Mouse (Mus musculus) cortical plate, adult 2 months (tissue): ENCODE measurements around the gene Nmnat1. TPM values are rescaled to one million over a fixed set of nuclear protein-coding genes. Genes with fewer than 3 reads are reported as not detected.

Experiments used
- H3K27ac ChIP-seq: fragments of 200-500 bp; 2 replicates; pipeline ENCODE4 v1.5.1; 2012; ENCODE audit warnings: low read length, control low read depth, inconsistent platforms; ENCODE audit not compliant: insufficient read depth
- H3K4me1 ChIP-seq: fragments of 200-500 bp; 2 replicates; pipeline ENCODE4 v1.6.1; 2011; ENCODE audit warnings: low read length; ENCODE audit not compliant: control insufficient read depth, insufficient read depth
- H3K4me3 ChIP-seq: fragments of 200-500 bp; 2 replicates; pipeline ENCODE4 v1.5.1; 2011; ENCODE audit warnings: mild to moderate bottlenecking, low read length, control low read depth; ENCODE audit not compliant: insufficient read depth
- CTCF ChIP-seq: fragments of 200-500 bp; IDR thresholded peaks from 2 replicates; pipeline ENCODE4 v1.5.1; 2011; ENCODE audit warnings: mild to moderate bottlenecking, control low read depth, low read length; ENCODE audit not compliant: insufficient read depth; ENCODE audit errors: extremely low read depth
- POLR2A ChIP-seq: fragments of 200-500 bp; IDR thresholded peaks from 2 replicates; pipeline ENCODE4 v1.6.1; 2011; ENCODE audit warnings: mild to moderate bottlenecking, low read length, control low read depth; ENCODE audit not compliant: insufficient read depth; ENCODE audit errors: extremely low read depth
- polyA plus RNA-seq: library from polyadenylated mRNA; depleted of rRNA; stranded (reverse); fragments of >200 nt; gene quantifications from 2 replicates; pipeline ENCODE4 v1.2.3, GENCODE M21; 2012; rRNA removed

The Nmnat1 gene
- 8.5 and 9.0 TPM in 2 replicates for polyA plus RNA-seq

- peaks cover 3% of the 10 kb centered on the region; the same call in 1 of the 2 replicates for H3K4me1 ChIP-seq
- peak within 1 kb of the TSS; percentile 4; the same call in 1 of the 2 replicates for H3K27ac ChIP-seq
- TF ChIP-seq CTCF (no peak), POLR2A (peak; percentile 38; the same call in 1 of the 2 replicates)
- peak within 1 kb of the TSS; percentile 74 for H3K4me3 ChIP-seq
These were observed at the start of gene Nmnat1, which contains the start of gene Lzic for GRCm38 (mm10) chr4:149485053-149485824. TSS of gene Nmnat1 (minus strand) at chr4:149485202. TSS of gene Lzic (plus strand) at chr4:149485229.

GRCm38 (mm10) chr4:149529691-149530090, 44.7 kb upstream of the Nmnat1 start:
- TF ChIP-seq POLR2A (no peak), CTCF (no peak)
- no peak overlapping the region for H3K4me3 ChIP-seq
- H3K4me1 ChIP-seq = no peaks in the 10 kb centered on the region
- H3K27ac ChIP-seq = no peak overlapping the region

GRCm38 (mm10) chr4:149527621-149528354, 42.8 kb upstream of the Nmnat1 start:
- no peak for TF ChIP-seq CTCF
- TF ChIP-seq POLR2A = no peak
- Histone ChIP-seq H3K4me3 (no peak overlapping the region), H3K27ac (no peak overlapping the region), H3K4me1 (peaks cover 3% of the 10 kb centered on the region; the same call in 1 of the 2 replicates)

GRCm38 (mm10) chr4:149526330-149526729, 41.3 kb upstream of the Nmnat1 start:
- TF ChIP-seq POLR2A = no peak
- TF ChIP-seq CTCF = no peak
- Histone ChIP-seq H3K27ac (no peak overlapping the region), H3K4me3 (no peak overlapping the region), H3K4me1 (peaks cover 3% of the 10 kb centered on the region; the same call in 1 of the 2 replicates)

GRCm38 (mm10) chr4:149525811-149526210, 40.8 kb upstream of the Nmnat1 start:
- no peak for TF ChIP-seq POLR2A
- TF ChIP-seq CTCF = no peak
- no peak overlapping the region for H3K27ac ChIP-seq
- peaks cover 3% of the 10 kb centered on the region; the same call in 1 of the 2 replicates for H3K4me1 ChIP-seq
- no peak overlapping the region for H3K4me3 ChIP-seq

- TF ChIP-seq POLR2A (no peak), CTCF (no peak)
- Histone ChIP-seq H3K27ac (no peak overlapping the region), H3K4me1 (peaks cover 3% of the 10 kb centered on the region; the same call in 1 of the 2 replicates), H3K4me3 (no peak overlapping the region)
These were observed 40.2 kb upstream of the Nmnat1 start for GRCm38 (mm10) chr4:149525170-149525569.

GRCm38 (mm10) chr4:149523961-149524360, 39.0 kb upstream of the Nmnat1 start:
- Histone ChIP-seq H3K27ac (no peak overlapping the region), H3K4me1 (peaks cover 7% of the 10 kb centered on the region), H3K4me3 (no peak overlapping the region)
- TF ChIP-seq POLR2A (no peak), CTCF (no peak)

- Histone ChIP-seq H3K4me3 (no peak overlapping the region), H3K27ac (no peak overlapping the region), H3K4me1 (peaks cover 10% of the 10 kb centered on the region)
- TF ChIP-seq POLR2A = no peak
- TF ChIP-seq CTCF = no peak
These were observed 36.3 kb upstream of the Nmnat1 start for GRCm38 (mm10) chr4:149521258-149521657.

- H3K27ac ChIP-seq = no peak overlapping the region
These were observed 33.6 kb upstream of the Nmnat1 start for GRCm38 (mm10) chr4:149518351-149519220.

More at GRCm38 (mm10) chr4:149518351-149519220, 33.6 kb upstream of the Nmnat1 start:
- TF ChIP-seq POLR2A (no peak), CTCF (no peak)
- Histone ChIP-seq H3K4me3 (peak overlapping the region; percentile 98), H3K4me1 (peaks cover 9% of the 10 kb centered on the region)
